Mouse (Mus musculus): ENCODE data around the gene Cfap69.

DNA sequence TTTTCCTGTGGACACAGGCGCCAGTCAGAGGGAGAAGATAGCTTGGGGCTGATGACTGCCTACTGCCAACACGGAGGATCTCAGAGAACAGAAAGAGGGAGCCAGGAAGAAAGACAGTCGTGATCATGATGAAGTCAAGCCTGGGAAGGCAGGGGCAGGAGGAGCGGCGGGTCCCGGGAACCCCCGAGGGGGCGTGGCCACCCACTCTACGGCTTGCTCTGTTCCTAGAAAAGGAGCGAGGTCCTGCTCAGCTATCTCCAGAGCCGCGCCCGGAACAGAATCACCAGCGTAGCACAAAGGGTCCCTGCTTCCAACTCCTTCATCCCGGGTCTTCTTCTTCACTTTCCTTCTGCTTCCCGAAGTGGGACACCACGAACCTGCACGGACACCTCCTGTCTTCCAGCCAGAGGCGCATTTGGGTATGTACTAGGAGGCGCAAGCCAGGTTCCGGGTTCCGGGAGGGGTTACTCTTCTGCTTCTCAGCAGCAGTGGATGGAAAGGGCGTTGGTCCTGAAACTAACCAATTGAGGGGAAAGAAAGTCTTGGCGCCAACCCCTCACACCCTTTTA lies 90.2 kb downstream of the Cfap69 start, which contains the start of gene Gm8773:
- no peak for TF ChIP-seq CTCF (IDR thresholded peaks at IDR 0.05; ENCODE audit: control insufficient read depth, insufficient read depth, insufficient read length)
- TF ChIP-seq MAX (IDR thresholded peaks at IDR 0.05): no peak
- TF ChIP-seq MYOD1 (IDR thresholded peaks at IDR 0.05; ENCODE audit: control insufficient read depth, insufficient read length, low read depth): no peak
- TF ChIP-seq USF1 (IDR thresholded peaks at IDR 0.05; ENCODE audit: low read depth): no peak
- TF ChIP-seq FOSL1 (IDR thresholded peaks at IDR 0.05; ENCODE audit: insufficient read depth, low read length, poor library complexity, severe bottlenecking): no peak
- TF ChIP-seq CEBPB (IDR thresholded peaks at IDR 0.05; ENCODE audit: low read depth): no peak
